Mouse (Mus musculus) cortical plate, adult 2 months (tissue): Measurements from ENCODE around the gene Rbl1.

Source experiments
- CTCF ChIP-seq: fragments of 200-500 bp; IDR thresholded peaks from 2 replicates; pipeline ENCODE4 v1.5.1; 2011; ENCODE audit warnings: mild to moderate bottlenecking, control low read depth, low read length; ENCODE audit not compliant: insufficient read depth; ENCODE audit errors: extremely low read depth
- POLR2A ChIP-seq: fragments of 200-500 bp; IDR thresholded peaks from 2 replicates; pipeline ENCODE4 v1.6.1; 2011; ENCODE audit warnings: mild to moderate bottlenecking, low read length, control low read depth; ENCODE audit not compliant: insufficient read depth; ENCODE audit errors: extremely low read depth

DNA sequence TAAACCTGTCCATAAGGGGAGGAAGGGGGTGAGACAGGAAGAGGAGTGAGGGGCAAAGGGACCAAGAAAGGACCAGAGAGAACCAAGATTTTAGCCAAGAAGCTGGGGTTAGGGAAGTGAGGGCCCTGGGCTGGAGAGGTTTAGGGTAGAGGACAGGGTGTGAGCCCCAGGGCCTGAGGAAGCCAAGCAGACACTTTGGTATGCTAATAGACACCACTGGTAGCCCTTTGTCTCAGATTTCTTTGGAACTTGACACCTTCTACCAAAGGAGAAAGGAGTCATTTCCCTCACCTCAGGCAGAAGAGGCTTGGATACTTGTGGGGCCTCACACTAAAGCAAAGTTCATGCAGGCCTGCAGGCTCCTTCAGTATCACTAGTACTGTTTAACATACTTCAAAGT, 43.8 kb upstream of the Rbl1 start:
- TF ChIP-seq POLR2A (no peak), CTCF (no peak)
